Mouse (Mus musculus) stomach, postnatal 0 days (tissue): ENCODE data around the gene Pdzd2. TPM values are rescaled to one million over a fixed set of nuclear protein-coding genes. Genes with fewer than 3 reads are reported as not detected.

Experiments
- ATAC-seq: fragments of 200-750 bp; cut with Nextera tagmentation; 2 replicates; pipeline ENCODE4 v1.8.0; 2017; ENCODE audit not compliant: low FRiP score, low TSS enrichment
- DNase-seq: peaks from one replicate; pipeline ENCODE4 v3.0.0-alpha.2; 2016; ENCODE audit warnings: low spot score
- H3K27ac ChIP-seq: fragments of 300-500 bp; sonication (generic); replicated peaks from 2 replicates; pipeline ENCODE4 v1.5.1; 2014; ENCODE audit warnings: mild to moderate bottlenecking, control low read depth
- H3K27me3 ChIP-seq: fragments of 300-500 bp; sonication (generic); 2 replicates; pipeline ENCODE4 v1.6.1; 2014; ENCODE audit warnings: low read length; ENCODE audit not compliant: control insufficient read depth, insufficient read depth
- H3K36me3 ChIP-seq: fragments of 300-500 bp; sonication (generic); 2 replicates; pipeline ENCODE4 v1.6.1; 2014; ENCODE audit warnings: low read length, mixed read lengths; ENCODE audit not compliant: control insufficient read depth, insufficient read depth
- H3K4me1 ChIP-seq: fragments of 300-500 bp; sonication (generic); replicated peaks from 2 replicates; pipeline ENCODE4 v1.6.1; 2014; ENCODE audit warnings: antibody characterized with exemption; ENCODE audit not compliant: control insufficient read depth, insufficient read depth
- H3K4me2 ChIP-seq: fragments of 300-500 bp; sonication (generic); replicated peaks from 2 replicates; pipeline ENCODE4 v1.6.1; 2014; ENCODE audit warnings: low read depth, mild to moderate bottlenecking, control low read depth, moderate library complexity
- H3K4me3 ChIP-seq: fragments of 300-500 bp; sonication (generic); 2 replicates; pipeline ENCODE4 v1.5.1; 2014; ENCODE audit warnings: low read depth, low read length, control low read depth
- H3K9ac ChIP-seq: fragments of 300-500 bp; sonication (generic); 2 replicates; pipeline ENCODE4 v1.6.1; 2014; ENCODE audit warnings: mild to moderate bottlenecking, low read length, control low read depth, mixed read lengths
- H3K9me3 ChIP-seq: fragments of 300-500 bp; sonication (generic); 2 replicates; pipeline ENCODE4 v1.6.1; 2016; ENCODE audit warnings: low read length; ENCODE audit not compliant: control insufficient read depth
- CTCF ChIP-seq: IDR thresholded peaks from 2 replicates; pipeline ENCODE4 v1.5.1; 2016; ENCODE audit warnings: antibody characterized with exemption, low read depth, mild to moderate bottlenecking, moderate library complexity
- EP300 ChIP-seq: optimal IDR thresholded peaks from 2 replicates; pipeline ENCODE3; 2016; ENCODE audit warnings: antibody characterized with exemption
- WGBS: fragments of 180-500 bp; shearing (Covaris S2); extraction: QIAGEN DNeasy Blood & Tissue Kit; methylation state at CpG from one replicate; pipeline ENCODE4 v1.1.7; 2014; 5-methylcytosine and 5-hydroxymethylcytosine counted together
- polyA plus RNA-seq: library from polyadenylated mRNA; unstranded; fragments of >200 nt; fragmentation: Nextera tagmentation; extraction: Ambion mirVana; gene quantifications from 2 replicates; pipeline ENCODE4 v1.2.1, GENCODE M21; 2015

Pdzd2 gene
- polyA plus RNA-seq, 1 experiment from 2014 or later = 19.1 TPM

DNA sequence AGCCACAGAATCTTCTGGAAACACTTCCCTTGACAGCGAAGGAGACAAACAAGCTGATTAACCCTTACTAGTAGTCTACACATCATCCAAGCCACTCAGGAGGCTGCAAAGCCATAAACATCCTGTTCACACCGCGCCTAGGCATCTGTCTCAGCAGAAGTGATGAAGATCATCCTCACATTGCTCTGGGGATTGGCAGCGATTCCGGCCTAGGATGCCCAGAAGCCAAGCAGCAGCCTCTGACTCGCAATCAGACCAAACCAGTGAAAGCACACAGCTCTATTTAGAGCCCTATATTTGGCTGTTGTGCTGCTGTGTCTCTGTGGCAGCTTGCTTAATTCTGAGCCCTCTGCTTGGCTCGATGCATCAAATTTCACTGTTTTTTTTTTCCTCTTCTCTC is 99.0 kb downstream of the Pdzd2 start:
- H3K27me3 ChIP-seq = no peaks in the 10 kb centered on the region
- DNase-seq = no peak
- no peaks in the 10 kb centered on the region for H3K9me3 ChIP-seq
- no peak overlapping the region for H3K27ac ChIP-seq
- no peak overlapping the region for H3K9ac ChIP-seq
- no peak overlapping the region for H3K4me3 ChIP-seq
- TF ChIP-seq EP300 (no peak), CTCF (no peak)
- 57% methylated on average over 7 of the region's 7 CpGs for WGBS
- H3K4me1 ChIP-seq = no peaks in the 10 kb centered on the region
- no peak overlapping the region for H3K4me2 ChIP-seq
- H3K36me3 ChIP-seq = no peaks in the 10 kb centered on the region
- ATAC-seq = no peak

DNA sequence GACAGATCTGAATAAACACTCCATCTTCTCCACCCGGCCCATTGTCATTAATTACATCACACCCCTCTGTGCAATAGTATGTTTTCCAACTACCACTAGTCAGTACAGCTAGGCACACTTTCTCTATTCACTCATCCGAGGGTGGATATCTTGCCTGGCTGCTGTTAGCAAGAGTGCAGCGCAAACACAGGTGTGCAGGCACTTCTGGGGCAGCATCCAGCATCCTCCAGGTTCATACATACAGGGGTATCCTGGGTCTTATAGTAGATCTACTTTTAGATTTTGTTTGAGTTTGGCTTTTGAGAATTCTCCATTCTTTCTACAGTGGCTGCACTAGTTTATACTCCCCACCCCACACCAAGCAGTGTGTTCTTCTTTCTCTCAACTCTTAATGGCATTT is 99.9 kb downstream of the Pdzd2 start:
- 60% methylated on average over 3 of the region's 3 CpGs for WGBS
- no peaks in the 10 kb centered on the region for H3K4me1 ChIP-seq
- DNase-seq (no peak), ATAC-seq (no peak)
- no peak overlapping the region for H3K4me2 ChIP-seq
- no peaks in the 10 kb centered on the region for H3K27me3 ChIP-seq
- no peak overlapping the region for H3K9ac ChIP-seq
- no peak for TF ChIP-seq EP300
- TF ChIP-seq CTCF = no peak
- no peaks in the 10 kb centered on the region for H3K36me3 ChIP-seq
- no peak overlapping the region for H3K27ac ChIP-seq
- no peaks in the 10 kb centered on the region for H3K9me3 ChIP-seq
- H3K4me3 ChIP-seq = no peak overlapping the region

DNA sequence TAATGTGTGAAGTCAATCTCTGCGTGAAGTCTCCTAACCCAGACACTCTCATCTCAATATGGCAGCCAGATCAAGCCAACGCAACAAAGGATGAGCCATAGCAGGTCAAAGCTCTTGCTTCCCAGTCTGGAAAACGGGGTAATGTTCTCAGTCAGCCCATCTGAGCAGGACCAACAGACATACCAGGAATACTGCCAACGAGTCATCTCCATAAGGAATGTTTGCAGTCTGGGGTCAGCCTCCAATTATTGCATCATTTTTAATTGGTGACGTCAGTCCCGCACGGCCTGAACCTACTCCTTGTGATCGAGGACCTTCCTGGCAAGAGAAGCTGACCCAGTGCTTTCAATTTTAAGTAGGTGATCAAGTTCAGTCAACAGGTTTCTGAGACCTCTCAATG is 100.5 kb downstream of the Pdzd2 start:
- Histone ChIP-seq H3K4me3 (no peak overlapping the region), H3K9me3 (no peaks in the 10 kb centered on the region), H3K9ac (no peak overlapping the region), H3K36me3 (no peaks in the 10 kb centered on the region), H3K27me3 (no peaks in the 10 kb centered on the region), H3K4me1 (no peaks in the 10 kb centered on the region), H3K27ac (no peak overlapping the region), H3K4me2 (no peak overlapping the region)
- ATAC-seq = no peak
- no peak for DNase-seq
- 79% methylated on average over 8 of the region's 8 CpGs for whole genome bisulfite sequencing
- no peak for TF ChIP-seq CTCF
- TF ChIP-seq EP300 = no peak

DNA sequence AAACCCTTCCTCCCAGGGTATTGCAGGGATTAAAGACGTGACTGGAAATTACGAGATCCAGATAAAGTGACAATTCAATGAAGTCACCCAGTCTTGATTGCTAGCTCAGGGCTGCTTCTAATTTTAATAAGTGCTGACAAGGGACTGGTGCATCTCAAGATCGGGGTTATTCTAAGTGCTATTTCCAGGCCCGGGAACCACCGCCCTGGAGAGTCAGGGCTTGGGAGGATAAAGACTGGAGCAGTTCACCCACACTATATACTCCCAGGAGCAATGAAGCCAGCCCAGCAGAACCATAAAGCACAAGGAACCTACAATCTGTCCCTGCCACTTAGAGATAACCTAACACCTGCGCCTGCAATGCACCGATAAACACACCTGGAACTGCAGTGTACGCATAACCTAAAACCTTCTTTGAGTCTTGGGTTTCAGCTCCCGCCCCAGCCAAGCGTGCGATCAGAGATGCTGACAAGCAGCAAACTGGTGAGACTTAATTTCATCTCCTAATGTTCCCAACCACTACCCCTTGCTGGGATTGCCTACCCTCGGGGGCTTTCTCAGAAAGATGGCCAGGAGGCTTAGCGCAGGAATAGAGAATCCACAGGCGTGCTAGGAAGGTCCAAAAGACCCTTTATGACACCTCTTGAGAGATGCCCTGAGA is 101.2 kb downstream of the Pdzd2 start:
- no peak overlapping the region for H3K9ac ChIP-seq
- H3K9me3 ChIP-seq = no peaks in the 10 kb centered on the region
- H3K27me3 ChIP-seq = no peaks in the 10 kb centered on the region
- H3K4me3 ChIP-seq = no peak overlapping the region
- no peaks in the 10 kb centered on the region for H3K36me3 ChIP-seq
- TF ChIP-seq EP300 (no peak), CTCF (no peak)
- H3K4me2 ChIP-seq = no peak overlapping the region
- ATAC-seq (no peak), DNase-seq (no peak)
- no peak overlapping the region for H3K27ac ChIP-seq
- H3K4me1 ChIP-seq = no peaks in the 10 kb centered on the region
- 74% methylated on average over 14 of the region's 14 CpGs for WGBS

DNA sequence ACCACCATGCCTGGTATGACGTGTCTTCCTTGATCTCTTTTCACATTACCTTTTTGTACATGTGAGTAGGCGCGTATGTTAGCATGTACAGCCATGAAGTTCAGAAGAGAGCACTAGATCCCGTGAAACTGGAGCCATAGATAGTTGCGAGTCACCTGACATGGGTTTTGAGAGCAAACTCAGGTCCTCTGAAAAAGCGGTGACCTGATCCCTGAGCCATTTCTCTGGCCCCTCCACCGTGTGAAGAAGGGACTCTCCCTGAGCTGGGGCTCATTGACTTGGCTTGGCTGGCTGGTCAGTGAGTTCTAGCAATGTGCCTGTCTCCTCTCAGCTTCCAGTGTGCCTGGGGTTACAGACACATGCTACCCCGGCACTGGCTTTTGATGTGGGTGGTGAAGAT is 102.2 kb downstream of the Pdzd2 start:
- no peak for DNase-seq
- Histone ChIP-seq H3K4me3 (no peak overlapping the region), H3K4me1 (no peaks in the 10 kb centered on the region), H3K27me3 (no peaks in the 10 kb centered on the region), H3K27ac (no peak overlapping the region), H3K4me2 (no peak overlapping the region), H3K9ac (no peak overlapping the region), H3K9me3 (no peaks in the 10 kb centered on the region), H3K36me3 (no peaks in the 10 kb centered on the region)
- 87% methylated on average over 8 of the region's 8 CpGs for WGBS
- TF ChIP-seq CTCF = no peak
- TF ChIP-seq EP300 = no peak
- no peak for ATAC-seq

DNA sequence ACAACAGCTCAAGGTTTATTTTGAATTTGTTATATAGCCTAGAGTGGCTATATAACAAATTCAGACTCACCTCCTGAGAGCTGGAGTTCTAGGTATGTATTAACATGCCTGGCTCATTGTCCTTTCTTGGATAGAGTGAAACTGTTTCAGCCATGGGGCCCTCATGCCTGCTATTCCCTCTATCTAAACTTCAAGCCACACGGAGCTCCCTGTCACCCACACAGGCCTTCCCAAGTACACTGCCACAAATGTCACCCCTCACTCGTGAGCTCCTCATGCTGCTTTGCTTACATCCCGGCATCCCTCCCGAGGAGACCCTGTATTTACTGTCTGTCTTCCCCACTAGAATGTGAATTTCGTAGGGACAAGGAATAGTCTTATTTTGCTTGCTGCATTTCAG is 103.3 kb downstream of the Pdzd2 start:
- 83% methylated on average over 5 of the region's 5 CpGs for WGBS
- TF ChIP-seq EP300 (no peak), CTCF (no peak)

More for the DNA sequence above, 103.3 kb downstream of the Pdzd2 start:
- no peaks in the 10 kb centered on the region for H3K9me3 ChIP-seq
- no peak overlapping the region for H3K9ac ChIP-seq
- H3K36me3 ChIP-seq = no peaks in the 10 kb centered on the region
- no peaks in the 10 kb centered on the region for H3K27me3 ChIP-seq
- ATAC-seq = no peak
- no peak overlapping the region for H3K4me3 ChIP-seq
- DNase-seq = no peak
- H3K27ac ChIP-seq = no peak overlapping the region
- no peaks in the 10 kb centered on the region for H3K4me1 ChIP-seq
- H3K4me2 ChIP-seq = no peak overlapping the region
